Mouse (Mus musculus): Measurements from ENCODE around the gene Gsto1.

DNA sequence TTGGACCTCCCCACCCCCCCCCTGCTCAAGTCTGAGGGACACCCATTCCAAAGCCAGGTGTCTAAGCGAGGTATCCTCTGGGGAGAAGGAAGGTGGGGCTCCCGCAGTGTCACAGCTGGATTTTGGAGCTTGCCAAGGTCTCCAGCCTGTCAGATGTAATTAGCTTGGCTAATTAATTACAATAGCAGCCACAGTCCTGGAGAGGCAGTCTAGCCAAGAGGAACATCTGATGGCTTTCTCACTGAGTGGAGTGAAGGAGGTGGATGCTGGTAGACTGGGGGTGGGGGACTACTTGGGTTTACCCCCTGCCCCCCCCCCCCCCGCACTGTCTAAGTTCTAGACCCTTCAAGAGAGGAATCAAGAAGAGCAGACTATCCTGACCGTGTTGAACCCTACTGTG, 48.9 kb downstream of the Gsto1 start:
- TF ChIP-seq CTCF (IDR thresholded peaks at IDR 0.05; ENCODE audit: borderline replicate concordance, insufficient read depth, low read length) (no peak), POLR2A (IDR thresholded peaks at IDR 0.05; ENCODE audit: low read depth, low read length) (no peak)
